Comparison of ENCODE assay signal across 13 mouse cellular contexts in the genomic region with DNA sequence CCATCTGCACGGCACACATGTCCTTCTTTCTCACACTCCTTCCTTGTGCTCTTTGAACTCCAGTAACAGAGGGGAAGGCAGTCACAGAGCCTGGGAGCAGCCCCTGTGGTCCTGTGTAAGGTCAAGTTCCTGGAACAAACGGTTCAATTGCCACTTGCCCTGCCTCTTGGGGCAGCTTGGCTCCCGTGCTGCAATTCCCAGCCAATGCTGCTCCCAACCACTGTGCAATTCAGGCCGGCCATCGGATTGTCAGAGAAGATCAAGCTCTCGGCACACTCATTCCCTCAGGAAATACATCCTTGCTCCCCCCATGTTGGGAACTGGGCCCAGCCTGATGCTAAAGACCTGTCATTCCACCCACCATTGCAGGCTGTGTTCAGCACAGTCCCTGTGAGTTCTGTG. TPM values are rescaled to one million over a fixed set of nuclear protein-coding genes. Genes with fewer than 3 reads are reported as not detected.
DNase-seq lines count a peak whose midpoint lies in the region; ATAC-seq and TF ChIP-seq lines count a peak whose summit lies in the region.
"Had no signal": no experiment of that assay in that cellular context is flagged by ENCODE, and none has a peak within 500 bp of the region (broad histone marks: within the 10 kb centered on the region; RNA-seq: fewer than 3 reads in every experiment).

No protein-coding gene starts in this region.

- no peak for TF ChIP-seq CTCF in layer of hippocampus, adult 2 months (conservative IDR thresholded peaks at IDR 0.05)

- WGBS in forebrain, embryonic 10.5 days, result 69% methylated on average over 6 of the region's 6 CpGs
- 54% methylated on average over 6 of the region's 6 CpGs for WGBS in forebrain, embryonic 12.5 days

- ATAC-seq in forebrain, embryonic 12.5 days (ENCODE audit: low FRiP score), result no peak
- ATAC-seq in inflammation-experienced regulatory T-cells, adult 6 months, result no peak

- H3K4me2 ChIP-seq in forebrain, embryonic 12.5 days, result no peak overlapping the region
- H3K4me2 ChIP-seq: embryonic facial prominence, embryonic 13.5 days; heart, embryonic 13.5 days; limb, embryonic 12.5 days had no signal

- no peak overlapping the region for H3K4me3 ChIP-seq in forebrain, embryonic 10.5 days
- no peak overlapping the region for H3K4me3 ChIP-seq in forebrain, embryonic 12.5 days (replicated peaks)
- H3K4me3 ChIP-seq in layer of hippocampus, adult 2 months, result no peak overlapping the region
- H3K4me3 ChIP-seq: embryonic facial prominence, embryonic 13.5 days; heart, embryonic 13.5 days; limb, embryonic 12.5 days had no signal

- H3K27me3 ChIP-seq in forebrain, embryonic 10.5 days (ENCODE audit: poor library complexity, severe bottlenecking), result peaks cover 52% of the 10 kb centered on the region
- 0 out of 2 replicates have a peak, but pooled peaks cover 12% of the 10 kb centered on the region for H3K27me3 ChIP-seq in forebrain, embryonic 12.5 days

- no peak for DNase-seq in forebrain, embryonic 10.5 days (ENCODE audit: extremely low spot score, low spot score)
- peak; percentile 21 to 25 for DNase-seq in layer of hippocampus, adult 2 months (ENCODE audit: low spot score in 2 of 2)
- DNase-seq in layer of hippocampus, adult 11-12 months (ENCODE audit: low spot score), result no peak
- DNase-seq in fibroblast of lung, adult 2 months (ENCODE audit: low read depth), result peak; percentile 22
- DNase-seq in lung, postnatal 25 days (ENCODE audit: low spot score), result peak; percentile 8
- no peak for DNase-seq in thymus, postnatal 36 days
- DNase-seq: kidney, adult 9 months had no signal

- no peaks in the 10 kb centered on the region for H3K36me3 ChIP-seq in forebrain, embryonic 10.5 days (replicated peaks)
- no peaks in the 10 kb centered on the region for H3K36me3 ChIP-seq in forebrain, embryonic 12.5 days (replicated peaks)
- H3K36me3 ChIP-seq: embryonic facial prominence, embryonic 13.5 days; heart, embryonic 13.5 days; limb, embryonic 12.5 days had no signal

- H3K4me1 ChIP-seq in forebrain, embryonic 10.5 days, result peaks cover 16% of the 10 kb centered on the region
- H3K4me1 ChIP-seq in forebrain, embryonic 12.5 days, result no peaks in the 10 kb centered on the region

- no peaks in the 10 kb centered on the region for H3K9me3 ChIP-seq in forebrain, embryonic 10.5 days
- H3K9me3 ChIP-seq in forebrain, embryonic 12.5 days, result no peaks in the 10 kb centered on the region
- H3K9me3 ChIP-seq: embryonic facial prominence, embryonic 13.5 days; heart, embryonic 13.5 days; limb, embryonic 12.5 days had no signal

- H3K9ac ChIP-seq in forebrain, embryonic 12.5 days, result no peak overlapping the region
- H3K9ac ChIP-seq: embryonic facial prominence, embryonic 13.5 days; heart, embryonic 13.5 days; limb, embryonic 12.5 days had no signal

- H3K27ac ChIP-seq in forebrain, embryonic 10.5 days, result peak overlapping the region; percentile 35; the same call in 1 of the 2 replicates
- no peak overlapping the region for H3K27ac ChIP-seq in forebrain, embryonic 12.5 days
- no peak overlapping the region for H3K27ac ChIP-seq in layer of hippocampus, adult 2 months
- H3K27ac ChIP-seq: heart, embryonic 13.5 days; limb, embryonic 12.5 days had no signal

RNA-seq across cellular contexts. Expression of a gene that starts 21.0 kb away (rescaled TPM):
- polyA plus RNA-seq in forebrain, embryonic 10.5 days (2016; fragmentation: Nextera tagmentation; extraction: Ambion mirVana), result 200 and 274 TPM in 2 replicates
- 143 and 148 TPM in 2 replicates for polyA plus RNA-seq in forebrain, embryonic 12.5 days (2016; fragmentation: Nextera tagmentation; extraction: Ambion mirVana)
- total RNA-seq in layer of hippocampus, adult 2 months (2021), result 1 to 10 TPM; 4.8 to 5.0 TPM
- not detected for polyA plus RNA-seq in inflammation-experienced regulatory T-cells, adult 6 months (2017; shearing (Covaris generic))
- total RNA-seq: neutrophil, adult 5-6 weeks had no signal

Comparison
In these comparisons a context has a peak if more than half of its experiments do, and no peak if none do; other contexts are left out.
1. DNase-seq: peak in layer of hippocampus, adult 2 months (2 of 2), fibroblast of lung, adult 2 months (single experiment) and lung, postnatal 25 days (single experiment); none in forebrain, embryonic 10.5 days (single experiment), layer of hippocampus, adult 11-12 months (single experiment) and thymus, postnatal 36 days (0 of 2).
2. RNA of a gene that starts 21.0 kb away (polyA plus RNA-seq): 200 to 274 TPM in forebrain, embryonic 10.5 days and 143 to 148 TPM in forebrain, embryonic 12.5 days; not detected in inflammation-experienced regulatory T-cells, adult 6 months; every median in the first group is over 100 times any median in the second.